Mouse (Mus musculus): ENCODE measurements around the gene Cypt1. TPM values are rescaled to one million over a fixed set of nuclear protein-coding genes. Genes with fewer than 3 reads are reported as not detected.

The Cypt1 gene
- total and polyA plus RNA-seq, 3 experiments, result not detected

DNA sequence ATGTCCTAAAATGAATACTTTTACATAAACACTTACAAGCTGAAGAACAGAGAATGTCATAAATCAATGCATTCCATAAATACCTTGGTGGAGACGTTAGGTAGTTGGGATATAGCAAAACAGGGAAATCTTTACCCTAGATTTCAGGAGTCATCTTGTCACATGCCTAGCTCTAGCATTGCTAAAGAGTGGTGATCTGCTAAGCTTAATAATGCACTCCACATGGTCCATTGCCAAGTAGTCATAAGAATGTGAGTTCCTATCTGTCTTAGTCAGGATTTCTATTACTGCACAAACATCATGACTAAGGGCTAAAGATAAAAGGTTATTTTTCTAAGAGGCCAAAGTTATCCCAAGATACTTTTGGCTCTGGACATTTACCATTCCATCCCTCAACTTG, 34.4 kb downstream of the Cypt1 start:
- in situ Hi-C loops (cut with MboI; ENCODE audit: low pct_ligation_motif_present, low pct_unique_long_range_greater_than_20kb, low sequenced_read_pairs) (no loop called here), dilution Hi-C loops (cut with MboI; ENCODE audit: extremely low pct_ligation_motif_present, extremely low pct_unique_long_range_greater_than_20kb, low sequenced_read_pairs) (no loop called here)
- H3K4me1 ChIP-seq (ENCODE audit: control insufficient read depth in 1 of 2, insufficient read depth in 2 of 2), result no peaks in the 10 kb centered on the region
- no peak for DNase-seq (ENCODE audit: extremely low read depth)
- no peak overlapping the region for H3K9ac ChIP-seq (ENCODE audit: insufficient read depth, low read depth)
- no peak overlapping the region for H3K4me2 ChIP-seq (ENCODE audit: insufficient read depth, low read depth, poor library complexity, severe bottlenecking)
- no peak overlapping the region for H3K4me3 ChIP-seq (replicated peaks in 1 of 3; ENCODE audit: low read depth in 2 of 3, low read length in 2 of 3, poor library complexity in 1 of 3)
- H3K79me2 ChIP-seq (replicated peaks; ENCODE audit: control insufficient read depth, extremely low read depth, insufficient read depth, poor library complexity, severe bottlenecking), result no peaks in the 10 kb centered on the region
- H3K36me3 ChIP-seq (replicated peaks in 1 of 2; ENCODE audit: control insufficient read depth in 1 of 2, insufficient read depth in 1 of 2, low read length in 1 of 2), result no peaks in the 10 kb centered on the region
- no peak overlapping the region for H3K27ac ChIP-seq (ENCODE audit: insufficient read depth, low read depth)
- H3K27me3 ChIP-seq (replicated peaks), result no peaks in the 10 kb centered on the region
- no peak for TF ChIP-seq MXI1 (IDR thresholded peaks at IDR 0.05; ENCODE audit: low read depth, low read length)
- TF ChIP-seq SMC3 (IDR thresholded peaks at IDR 0.05; ENCODE audit: low read depth, low read length), result no peak
- no peak for TF ChIP-seq ZMIZ1 (IDR thresholded peaks at IDR 0.05; ENCODE audit: low read depth, low read length)
- no peak for TF ChIP-seq MYC (IDR thresholded peaks at IDR 0.05; ENCODE audit: low read depth, low read length)
- TF ChIP-seq RCOR1 (conservative IDR thresholded peaks at IDR 0.05; ENCODE audit: low read depth, low read length), result no peak
- no peak for TF ChIP-seq TCF12 (IDR thresholded peaks at IDR 0.05; ENCODE audit: low read depth, low read length)
- TF ChIP-seq GABPA (IDR thresholded peaks at IDR 0.05; ENCODE audit: insufficient replicate concordance, low read depth, low read length), result no peak
- no peak for TF ChIP-seq USF1 (IDR thresholded peaks at IDR 0.05; ENCODE audit: low read depth, low read length)
- TF ChIP-seq UBTF (IDR thresholded peaks at IDR 0.05; ENCODE audit: low read depth, low read length), result no peak
- TF ChIP-seq JUN (IDR thresholded peaks at IDR 0.05; ENCODE audit: insufficient read depth, low read depth, low read length), result no peak
- TF ChIP-seq HCFC1 (IDR thresholded peaks at IDR 0.05; ENCODE audit: low read depth, low read length), result no peak
- TF ChIP-seq ZKSCAN1 (IDR thresholded peaks at IDR 0.05; ENCODE audit: borderline replicate concordance, low read depth, low read length), result no peak
- H3K9me3 ChIP-seq (replicated peaks; ENCODE audit: low read length), result peaks cover 3% of the 10 kb centered on the region

DNA sequence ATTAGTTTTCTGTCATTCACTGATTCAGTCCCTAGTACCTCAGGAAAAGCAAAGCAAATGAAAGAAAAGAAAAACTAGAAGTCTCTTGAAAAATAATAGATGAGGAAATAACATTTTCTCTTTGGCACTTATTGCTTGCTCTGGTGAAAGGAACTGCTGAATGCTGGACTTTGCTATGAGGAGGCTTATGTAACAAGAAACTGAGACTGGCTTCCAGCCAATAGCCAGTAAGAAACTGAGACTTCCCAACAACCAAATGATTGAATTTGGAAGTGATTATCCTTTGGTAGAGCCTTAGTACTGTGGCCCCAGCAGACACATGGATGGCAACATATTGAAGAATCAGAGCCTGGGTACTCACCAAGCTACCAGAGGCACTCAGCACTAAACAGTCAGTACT, 35.8 kb downstream of the Cypt1 start:
- H3K79me2 ChIP-seq (replicated peaks; ENCODE audit: control insufficient read depth, extremely low read depth, insufficient read depth, poor library complexity, severe bottlenecking), result no peaks in the 10 kb centered on the region
- H3K4me1 ChIP-seq (ENCODE audit: control insufficient read depth in 1 of 2, insufficient read depth in 2 of 2), result no peaks in the 10 kb centered on the region
- H3K9me3 ChIP-seq (replicated peaks; ENCODE audit: low read length), result no peaks in the 10 kb centered on the region
- H3K4me3 ChIP-seq (replicated peaks in 1 of 3; ENCODE audit: low read depth in 2 of 3, low read length in 2 of 3, poor library complexity in 1 of 3), result no peak overlapping the region
- H3K36me3 ChIP-seq (replicated peaks in 1 of 2; ENCODE audit: control insufficient read depth in 1 of 2, insufficient read depth in 1 of 2, low read length in 1 of 2), result no peaks in the 10 kb centered on the region
- no peak overlapping the region for H3K27ac ChIP-seq (ENCODE audit: insufficient read depth, low read depth)
- TF ChIP-seq JUN (IDR thresholded peaks at IDR 0.05; ENCODE audit: insufficient read depth, low read depth, low read length) (no peak), RAD21 (IDR thresholded peaks at IDR 0.05; ENCODE audit: low read depth, low read length) (no peak), ZMIZ1 (IDR thresholded peaks at IDR 0.05; ENCODE audit: low read depth, low read length) (no peak), HCFC1 (IDR thresholded peaks at IDR 0.05; ENCODE audit: low read depth, low read length) (no peak), E2F4 (IDR thresholded peaks at IDR 0.05; ENCODE audit: insufficient replicate concordance, low read depth, low read length) (no peak), USF2 (conservative IDR thresholded peaks at IDR 0.05; ENCODE audit: low read depth, low read length) (no peak)
- H3K9ac ChIP-seq (ENCODE audit: insufficient read depth, low read depth), result no peak overlapping the region
- dilution Hi-C loops (cut with MboI; ENCODE audit: extremely low pct_ligation_motif_present, extremely low pct_unique_long_range_greater_than_20kb, low sequenced_read_pairs), result no loop called here
- no peaks in the 10 kb centered on the region for H3K27me3 ChIP-seq (replicated peaks)
- no peak overlapping the region for H3K4me2 ChIP-seq (ENCODE audit: insufficient read depth, low read depth, poor library complexity, severe bottlenecking)
- no peak for DNase-seq (ENCODE audit: extremely low read depth)
- in situ Hi-C loops (cut with MboI; ENCODE audit: low pct_ligation_motif_present, low pct_unique_long_range_greater_than_20kb, low sequenced_read_pairs), result no loop called here

Other genes starting within 250 kb of the Cypt1 start
- not detected in 2 replicates for gene Maoa, start 96.8 kb downstream of the Cypt1 start, total RNA-seq (2012; rRNA removed)
- not detected in 2 replicates for gene Maoa, start 96.8 kb downstream of the Cypt1 start, total RNA-seq (2014; rRNA removed)
- not detected in 2 replicates for gene Maoa, start 96.8 kb downstream of the Cypt1 start, polyA plus RNA-seq (2012; ENCODE audit: insufficient read length, low read depth)